Mouse (Mus musculus) cortical plate, adult 2 months (tissue): Measurements from ENCODE around the gene Pkdcc.

ENCODE experiments used
- CTCF ChIP-seq: fragments of 200-500 bp; IDR thresholded peaks from 2 replicates; pipeline ENCODE4 v1.5.1; 2011; ENCODE audit warnings: mild to moderate bottlenecking, control low read depth, low read length; ENCODE audit not compliant: insufficient read depth; ENCODE audit errors: extremely low read depth
- POLR2A ChIP-seq: fragments of 200-500 bp; IDR thresholded peaks from 2 replicates; pipeline ENCODE4 v1.6.1; 2011; ENCODE audit warnings: mild to moderate bottlenecking, low read length, control low read depth; ENCODE audit not compliant: insufficient read depth; ENCODE audit errors: extremely low read depth

DNA sequence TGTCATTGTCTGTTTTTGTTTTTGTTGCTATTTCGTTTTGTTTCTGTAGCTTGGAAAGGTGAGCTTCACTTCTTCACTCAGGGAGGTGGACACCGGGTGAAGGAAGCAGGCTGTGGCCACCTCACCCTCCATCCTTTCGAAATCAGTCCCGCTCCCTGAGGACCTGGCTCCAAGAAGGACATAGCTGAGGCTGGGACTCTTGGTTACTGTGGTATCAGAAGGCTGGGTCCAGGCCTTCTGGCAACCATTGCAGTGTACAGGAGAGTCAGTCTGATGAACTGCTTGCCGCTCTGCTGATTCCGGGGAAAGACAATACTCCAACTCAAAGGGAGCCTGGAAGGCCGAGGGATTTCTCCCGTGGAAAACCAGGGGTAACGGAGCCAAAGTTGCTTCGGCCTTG lies 3.9 kb upstream of the Pkdcc start:
- no peak for TF ChIP-seq CTCF
- TF ChIP-seq POLR2A, result no peak
